Mouse (Mus musculus) cortical plate, adult 2 months (tissue): ENCODE measurements around the gene Rps16.

Source experiments
- CTCF ChIP-seq: fragments of 200-500 bp; IDR thresholded peaks from 2 replicates; pipeline ENCODE4 v1.5.1; 2011; ENCODE audit warnings: mild to moderate bottlenecking, control low read depth, low read length; ENCODE audit not compliant: insufficient read depth; ENCODE audit errors: extremely low read depth
- POLR2A ChIP-seq: fragments of 200-500 bp; IDR thresholded peaks from 2 replicates; pipeline ENCODE4 v1.6.1; 2011; ENCODE audit warnings: mild to moderate bottlenecking, low read length, control low read depth; ENCODE audit not compliant: insufficient read depth; ENCODE audit errors: extremely low read depth

DNA sequence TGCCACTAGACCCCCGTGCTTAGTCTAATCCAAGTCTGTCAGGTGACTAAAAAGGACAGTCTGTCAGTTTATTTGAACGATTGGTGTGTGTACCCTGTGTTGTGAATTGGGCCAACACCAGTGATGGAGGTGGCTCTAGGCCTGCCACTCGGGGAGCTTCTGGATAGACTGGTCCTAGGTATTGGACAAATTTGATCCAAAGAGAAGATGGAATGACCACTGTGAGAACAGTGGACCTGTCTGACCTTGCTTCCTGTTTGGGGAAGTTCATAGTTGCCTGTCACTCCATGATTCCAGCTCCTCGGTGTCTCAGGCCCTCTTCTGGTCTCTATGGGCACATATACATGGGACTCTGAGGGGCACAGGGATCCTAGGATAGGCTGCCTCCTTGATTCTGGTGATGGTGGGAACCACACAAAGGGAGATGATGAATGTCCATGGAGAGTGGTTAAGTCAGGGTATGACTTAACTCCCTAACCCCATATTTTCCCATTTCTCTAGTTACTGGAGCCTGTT, 1.3 kb downstream of the Rps16 start:
- TF ChIP-seq CTCF (no peak), POLR2A (no peak)
